Comparison of ENCODE assay signal across 24 mouse cellular contexts in the genomic region with DNA sequence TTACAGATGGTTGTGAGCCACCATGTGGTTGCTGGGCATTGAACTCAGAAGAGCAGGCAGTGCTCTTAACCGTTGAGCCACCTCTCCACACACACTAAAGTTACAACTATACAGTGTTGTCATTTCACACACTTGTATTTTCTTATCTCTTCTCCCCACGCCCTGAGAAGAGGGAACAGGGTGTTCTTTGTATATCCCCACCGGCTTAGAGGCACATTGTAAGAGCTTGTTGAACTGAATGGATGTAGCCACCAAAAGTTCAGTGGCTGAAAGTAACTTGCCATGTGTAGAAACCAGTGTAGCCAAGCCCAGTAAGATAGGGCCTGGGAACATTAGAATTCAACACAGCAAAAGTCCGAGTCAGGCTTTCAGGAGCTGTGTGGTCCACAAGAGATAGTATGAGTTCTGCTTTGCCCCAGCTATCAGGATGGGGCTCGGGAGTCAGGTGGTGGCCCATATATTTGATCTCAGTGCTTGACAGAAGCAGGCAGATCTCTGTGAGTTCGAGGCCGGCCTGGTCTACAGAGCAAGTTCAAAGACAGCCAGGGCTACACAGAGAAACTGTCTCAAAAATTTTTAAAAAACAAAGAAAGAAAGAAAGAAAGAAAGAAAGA. TPM values are rescaled to one million over a fixed set of nuclear protein-coding genes. Genes with fewer than 3 reads are reported as not detected.
DNase-seq lines count a peak whose midpoint lies in the region; ATAC-seq lines count a peak whose summit lies in the region.
"Had no signal": no experiment of that assay in that cellular context is flagged by ENCODE, and none has a peak within 500 bp of the region (broad histone marks: within the 10 kb centered on the region; RNA-seq: fewer than 3 reads in every experiment).

No protein-coding gene starts in this region.

- intact Hi-C loops in left cerebral cortex, postnatal 36 days (cut with DNase I) = no loop called here

- H3K4me3 ChIP-seq in liver, embryonic 12.5 days = no peak overlapping the region
- H3K4me3 ChIP-seq: forebrain, embryonic 10.5 days; hindbrain, embryonic 12.5 days; limb, embryonic 13.5 days; lung, embryonic 15.5 days; neural tube, embryonic 15.5 days had no signal

- H3K27ac ChIP-seq in liver, embryonic 12.5 days = peak overlapping the region; percentile 83
- H3K27ac ChIP-seq: forebrain, embryonic 10.5 days; hindbrain, embryonic 12.5 days; limb, embryonic 13.5 days; lung, embryonic 15.5 days; neural tube, embryonic 15.5 days had no signal

- 29% methylated on average over 7 of the region's 7 CpGs for WGBS in liver, embryonic 12.5 days (ENCODE audit: insufficient replicate concordance)

- DNase-seq in MEL-GATA-1-ER (ENCODE audit: extremely low read depth, low read depth) = peak; percentile 89
- DNase-seq in c-Kit-positive CD71-positive TER-119-negative erythroid progenitor cells, embryonic 14.5 days (ENCODE audit: low read depth) = peak; percentile 85
- no peak for DNase-seq in left cerebral cortex, postnatal 36 days (ENCODE audit: low spot score in 2 of 2)
- DNase-seq in layer of hippocampus, adult 18-20 months (ENCODE audit: low spot score in 2 of 2) = no peak
- no peak for DNase-seq in frontal cortex, postnatal 25 days (ENCODE audit: low spot score in 2 of 2)
- DNase-seq: cerebellum, adult 9-11 months; embryo, embryonic 11 days; heart, postnatal 10 days; kidney, adult 9 months; kidney, postnatal 36 days; layer of hippocampus, adult 9-11 months; right cerebral cortex, postnatal 25 days; thymus, postnatal 25 days had no signal

- peak; percentile 84 for ATAC-seq in liver, embryonic 12.5 days
- ATAC-seq in megakaryocyte-erythroid progenitor cell, adult 5-6 weeks (replicated peaks; ENCODE audit: low FRiP score, low TSS enrichment, poor library complexity, severe bottlenecking) = peak; percentile 57
- ATAC-seq: forebrain, postnatal 0 days; midbrain, embryonic 16.5 days had no signal

- H3K9me3 ChIP-seq in liver, embryonic 12.5 days (replicated peaks) = no peaks in the 10 kb centered on the region
- H3K9me3 ChIP-seq: forebrain, embryonic 10.5 days; hindbrain, embryonic 12.5 days; limb, embryonic 13.5 days; lung, embryonic 15.5 days; neural tube, embryonic 15.5 days had no signal

- H3K4me2 ChIP-seq in liver, embryonic 12.5 days = peak overlapping the region; percentile 20; the same call in 1 of the 2 replicates
- H3K4me2 ChIP-seq: heart, embryonic 11.5 days; hindbrain, embryonic 12.5 days; limb, embryonic 13.5 days; lung, embryonic 15.5 days; neural tube, embryonic 15.5 days had no signal

- H3K9ac ChIP-seq in liver, embryonic 12.5 days = 0 out of 2 replicates have a peak overlapping the region, but pooled peaks have one; percentile 28
- H3K9ac ChIP-seq: forebrain, postnatal 0 days; hindbrain, embryonic 12.5 days; limb, embryonic 13.5 days; lung, embryonic 15.5 days; neural tube, embryonic 15.5 days had no signal

- H3K27me3 ChIP-seq in liver, embryonic 12.5 days (replicated peaks) = no peaks in the 10 kb centered on the region
- H3K27me3 ChIP-seq: hindbrain, embryonic 12.5 days; limb, embryonic 13.5 days; lung, embryonic 15.5 days; neural tube, embryonic 15.5 days had no signal

- H3K36me3 ChIP-seq in liver, embryonic 12.5 days = peaks cover 11% of the 10 kb centered on the region

- peaks cover 69% of the 10 kb centered on the region for H3K4me1 ChIP-seq in liver, embryonic 12.5 days
- H3K4me1 ChIP-seq: neural tube, embryonic 15.5 days had no signal

RNA-seq across cellular contexts. Expression of gene Rec8, which starts 3.2 kb away (rescaled TPM):
- 1.8 and 3.2 TPM in 2 replicates for polyA plus RNA-seq in liver, embryonic 12.5 days (2016; fragmentation: Nextera tagmentation; extraction: Ambion mirVana)
- total RNA-seq in megakaryocyte-erythroid progenitor cell, adult 5-6 weeks (2014; fragmentation: Nextera tagmentation) = 28.2 and 53.3 TPM in 2 replicates
- 16.0 and 27.6 TPM in 2 replicates for total RNA-seq in megakaryocyte-erythroid progenitor cell, adult 5-6 weeks (2017)
- total RNA-seq in left cerebral cortex, postnatal 36 days (2021) = 1 to 10 TPM; 1.6 to 4.4 TPM
- 1 to 10 TPM; 1.4 to 1.8 TPM for total RNA-seq in layer of hippocampus, adult 18-20 months (2021)
- total RNA-seq: gastrocnemius, adult 18-20 months had no signal

RNA-seq across cellular contexts. Expression of gene Irf9, which starts 11.3 kb away (rescaled TPM):
- polyA plus RNA-seq in liver, embryonic 12.5 days (2016; fragmentation: Nextera tagmentation; extraction: Ambion mirVana) = 14.4 and 15.3 TPM in 2 replicates
- 57.9 and 65.2 TPM in 2 replicates for total RNA-seq in megakaryocyte-erythroid progenitor cell, adult 5-6 weeks (2014; fragmentation: Nextera tagmentation)
- total RNA-seq in megakaryocyte-erythroid progenitor cell, adult 5-6 weeks (2017) = 41.6 and 41.7 TPM in 2 replicates
- total RNA-seq in left cerebral cortex, postnatal 36 days (2021) = 10 to 100 TPM in 1 of 2 experiments, 1 to 10 TPM in 1; 9.1 to 11.6 TPM
- 10 to 100 TPM; 10.9 to 13.3 TPM for total RNA-seq in layer of hippocampus, adult 18-20 months (2021)

RNA-seq across cellular contexts. Expression of gene Ipo4, which starts 21.1 kb away (rescaled TPM):
- 46.0 and 48.8 TPM in 2 replicates for polyA plus RNA-seq in liver, embryonic 12.5 days (2016; fragmentation: Nextera tagmentation; extraction: Ambion mirVana)
- 79.0 and 101 TPM in 2 replicates for total RNA-seq in megakaryocyte-erythroid progenitor cell, adult 5-6 weeks (2014; fragmentation: Nextera tagmentation)
- total RNA-seq in megakaryocyte-erythroid progenitor cell, adult 5-6 weeks (2017) = 21.2 and 26.9 TPM in 2 replicates
- 100 to 1,000 TPM; 112 to 122 TPM for total RNA-seq in left cerebral cortex, postnatal 36 days (2021)
- 100 to 1,000 TPM; 119 to 128 TPM for total RNA-seq in layer of hippocampus, adult 18-20 months (2021)

RNA-seq across cellular contexts. Expression of gene Gm49378, which starts 23.0 kb away (rescaled TPM):
- polyA plus RNA-seq in liver, embryonic 12.5 days (2016; fragmentation: Nextera tagmentation; extraction: Ambion mirVana) = 1.8 and 2.8 TPM in 2 replicates
- total RNA-seq in megakaryocyte-erythroid progenitor cell, adult 5-6 weeks (2014; fragmentation: Nextera tagmentation) = 4.9 and 11.6 TPM in 2 replicates
- total RNA-seq in megakaryocyte-erythroid progenitor cell, adult 5-6 weeks (2017) = 3.5 and 3.7 TPM in 2 replicates
- 1 to 10 TPM in 1 of 2 experiments, under 1 TPM in 1; 0.84 to 4.9 TPM for total RNA-seq in left cerebral cortex, postnatal 36 days (2021)
- 1 to 10 TPM; 2.7 to 3.8 TPM for total RNA-seq in layer of hippocampus, adult 18-20 months (2021)

RNA-seq across cellular contexts. Expression of gene Rnf31, which starts 23.2 kb away (rescaled TPM):
- polyA plus RNA-seq in liver, embryonic 12.5 days (2016; fragmentation: Nextera tagmentation; extraction: Ambion mirVana) = 14.2 and 15.7 TPM in 2 replicates
- 35.8 and 47.0 TPM in 2 replicates for total RNA-seq in megakaryocyte-erythroid progenitor cell, adult 5-6 weeks (2014; fragmentation: Nextera tagmentation)
- 23.8 and 46.4 TPM in 2 replicates for total RNA-seq in megakaryocyte-erythroid progenitor cell, adult 5-6 weeks (2017)
- 10 to 100 TPM; 30.4 to 33.5 TPM for total RNA-seq in left cerebral cortex, postnatal 36 days (2021)
- 10 to 100 TPM; 38.0 to 43.0 TPM for total RNA-seq in layer of hippocampus, adult 18-20 months (2021)

Comparison
In these comparisons a context has a peak if more than half of its experiments do, and no peak if none do; other contexts are left out.
1. DNase-seq: peak in MEL-GATA-1-ER (single experiment) and c-Kit-positive CD71-positive TER-119-negative erythroid progenitor cells, embryonic 14.5 days (single experiment); none in left cerebral cortex, postnatal 36 days (0 of 2), layer of hippocampus, adult 18-20 months (0 of 2) and frontal cortex, postnatal 25 days (0 of 2).